Mouse (Mus musculus) lung, adult 18-20 months (tissue): ENCODE data around the gene Dpp3.
"Not testable (repeated sequence)": the region's sequence is repeated elsewhere in the genome, so short reads cannot be mapped to it uniquely, and the experiment has no call there.

Experiments
- DNase-seq, 2 experiments: peaks; one replicate each; pipeline ENCODE4 v3.0.0; 2022; ENCODE audit warnings: mixed read lengths in 2 of 2

Gene Dpp3

DNA sequence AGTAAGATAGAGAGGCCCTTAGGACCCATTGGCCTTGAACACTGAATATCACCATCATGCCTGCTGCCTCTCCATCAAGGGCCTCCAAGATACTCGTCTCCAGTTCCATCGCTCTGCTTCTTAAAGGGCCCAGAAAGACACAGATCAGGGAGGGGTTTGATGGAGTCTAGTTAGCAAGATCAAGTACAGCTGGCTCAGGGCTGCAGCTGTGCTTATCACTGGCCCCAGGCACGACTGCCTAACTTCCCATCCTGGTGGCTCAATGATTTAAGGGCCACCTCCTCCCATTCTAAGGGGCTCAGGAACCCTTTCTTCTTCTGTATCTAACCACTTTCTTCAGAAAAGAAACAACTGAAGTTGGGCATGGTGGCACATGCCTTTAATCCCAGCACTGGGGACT lies 36.3 kb downstream of the Dpp3 start:
- DNase-seq, result no peak

DNA sequence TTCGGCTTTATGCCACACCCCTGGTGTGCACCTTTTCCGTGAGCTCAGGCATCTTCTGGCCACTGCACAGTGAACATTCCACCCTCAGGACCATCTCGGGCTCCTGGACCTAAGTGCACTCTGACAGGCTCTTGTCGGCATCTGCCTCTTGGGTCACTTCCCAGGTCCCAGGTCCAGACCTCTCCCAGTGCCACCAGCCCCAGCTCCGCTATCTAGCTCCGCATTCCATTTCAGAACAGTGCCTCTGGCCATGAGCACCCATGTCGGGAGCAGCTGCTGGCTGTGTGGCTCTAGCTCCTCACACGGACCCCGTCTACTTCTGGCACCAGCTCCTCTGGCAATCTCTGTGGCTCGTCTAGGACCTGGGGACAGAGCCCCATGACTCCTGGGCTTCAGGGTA lies 38.3 kb downstream of the Dpp3 start:
- DNase-seq, result no peak

DNA sequence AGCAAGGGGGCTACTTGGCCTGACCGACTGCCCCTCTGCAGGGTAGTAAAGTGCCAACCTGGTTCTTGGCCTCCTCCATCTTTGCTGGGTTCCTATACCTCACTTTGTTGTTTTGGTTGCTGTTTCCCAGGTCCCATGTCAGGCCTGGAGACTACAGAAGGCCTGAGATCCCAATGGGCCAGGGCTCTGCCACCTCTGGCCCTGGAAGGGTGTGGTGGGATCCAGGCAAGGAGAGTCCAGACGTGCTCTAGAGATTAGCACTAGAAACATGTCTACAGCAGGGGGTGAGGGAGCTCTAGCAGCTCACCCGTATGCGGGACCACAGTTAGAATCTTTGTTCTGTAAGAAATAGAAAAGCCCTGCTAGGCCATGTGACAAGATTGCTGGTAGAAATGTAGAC lies 44.1 kb downstream of the Dpp3 start:
- DNase-seq, result no peak

DNA sequence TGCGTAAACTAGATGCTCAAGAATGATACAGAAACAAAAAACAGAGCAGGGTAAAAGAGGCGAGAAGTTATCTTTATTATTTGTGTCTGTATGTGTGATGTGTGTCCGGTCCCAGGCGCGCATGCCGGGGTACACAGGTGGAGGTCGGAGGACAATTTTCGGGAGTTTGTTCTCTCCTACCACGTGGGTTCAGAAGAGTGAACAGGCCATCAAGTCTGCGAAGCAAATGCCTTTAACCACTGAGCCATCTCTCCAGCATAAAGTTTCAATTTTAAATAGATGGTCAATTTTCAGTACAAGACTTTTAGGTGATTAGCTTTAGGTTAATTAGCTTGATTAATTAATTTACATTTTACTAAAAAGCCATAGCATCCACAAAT lies 48.8 kb downstream of the Dpp3 start:
- no peak for DNase-seq

DNA sequence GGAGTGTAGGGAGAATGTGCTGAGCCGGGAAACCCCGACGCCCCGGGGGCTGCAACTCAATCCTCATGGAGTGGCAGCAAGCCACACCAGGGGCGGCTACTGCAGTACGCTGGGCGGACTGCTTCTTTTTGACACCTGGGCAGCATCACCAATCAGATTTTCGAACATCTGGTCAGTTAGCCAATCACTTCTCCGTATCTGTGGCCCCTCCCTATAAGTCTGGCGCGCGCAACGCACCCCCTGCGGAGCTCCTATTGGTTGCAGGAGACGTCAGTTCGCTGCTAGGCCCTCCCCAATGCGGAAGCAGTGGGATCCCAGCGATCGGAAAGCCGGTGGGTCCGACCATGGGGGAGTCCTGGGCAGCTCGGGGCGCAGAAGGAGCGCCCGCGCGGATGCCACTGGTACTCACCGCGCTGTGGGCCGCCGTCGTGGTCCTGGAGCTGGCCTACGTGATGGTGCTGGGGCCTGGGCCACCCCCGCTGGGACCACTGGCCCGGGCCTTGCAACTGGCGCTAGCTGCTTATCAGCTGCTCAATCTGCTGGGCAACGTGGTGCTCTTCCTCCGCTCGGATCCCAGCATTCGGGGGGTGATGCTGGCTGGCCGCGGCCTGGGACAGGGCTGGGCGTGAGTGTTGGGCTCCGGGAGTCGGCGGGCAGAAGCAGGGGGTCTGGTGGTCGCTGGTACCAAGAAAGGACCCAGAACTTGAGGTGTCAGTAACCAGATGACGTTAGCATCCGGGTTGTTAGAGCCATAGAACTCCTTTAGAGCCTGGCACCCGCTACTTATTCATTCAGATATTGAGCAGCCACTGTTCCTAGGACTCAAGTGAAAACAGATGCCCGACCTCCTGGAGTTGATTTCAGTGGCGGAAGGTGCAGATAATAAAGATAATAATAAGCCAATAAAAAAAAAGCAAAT lies 49.4 kb downstream of the Dpp3 start, which contains the start of gene Zdhhc24:
Gene Zdhhc24 (plus strand): TSS at position 264 of the 919 bp plus-strand sequence.
- DNase-seq, result peak; percentile 95 to 96

DNA sequence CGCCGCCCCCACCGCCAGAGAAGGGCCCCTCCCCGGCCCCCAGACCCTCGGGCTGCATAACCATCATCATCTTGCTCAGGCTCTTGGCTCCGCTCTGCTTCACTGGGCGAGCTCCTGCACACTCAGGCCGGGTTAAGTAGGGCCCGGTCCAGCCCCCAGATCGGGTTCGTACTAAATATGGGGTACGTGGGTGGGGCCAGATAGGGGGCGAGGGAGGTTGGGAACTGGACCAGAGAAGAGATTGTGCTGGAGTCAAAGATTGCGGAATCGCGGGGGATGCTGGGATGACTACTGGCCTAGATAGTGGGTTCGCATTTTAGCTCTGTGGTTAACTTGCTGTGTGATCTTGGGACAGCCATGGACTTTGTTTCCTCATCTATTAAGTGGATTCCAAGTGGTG lies 50.3 kb downstream of the Dpp3 start, which contains the start of gene Actn3:
Gene Actn3 (minus strand): TSS at position 125 of the 400 bp plus-strand sequence.
- DNase-seq, result peak; percentile 30 to 51

DNA sequence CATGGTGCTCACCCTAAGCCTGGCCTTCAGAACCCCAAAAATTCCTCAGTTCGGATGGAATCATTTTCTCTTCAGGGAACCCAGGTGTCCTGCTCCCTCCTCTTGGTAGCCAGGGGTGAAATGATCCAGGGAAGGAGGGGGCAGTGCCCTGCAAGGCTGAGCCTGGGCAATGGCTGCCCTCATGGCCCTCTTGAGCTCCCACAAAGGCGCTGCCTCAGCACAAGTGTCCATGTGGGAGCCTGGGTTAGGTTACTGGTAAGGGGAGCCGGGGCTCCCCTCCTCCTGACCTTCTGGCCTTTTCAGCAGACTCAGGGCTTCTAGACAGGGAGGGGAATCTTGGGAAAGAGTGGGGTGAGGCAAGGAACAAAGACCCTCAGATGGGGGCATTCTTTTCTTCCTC lies 51.3 kb downstream of the Dpp3 start:
- DNase-seq, result no peak

DNA sequence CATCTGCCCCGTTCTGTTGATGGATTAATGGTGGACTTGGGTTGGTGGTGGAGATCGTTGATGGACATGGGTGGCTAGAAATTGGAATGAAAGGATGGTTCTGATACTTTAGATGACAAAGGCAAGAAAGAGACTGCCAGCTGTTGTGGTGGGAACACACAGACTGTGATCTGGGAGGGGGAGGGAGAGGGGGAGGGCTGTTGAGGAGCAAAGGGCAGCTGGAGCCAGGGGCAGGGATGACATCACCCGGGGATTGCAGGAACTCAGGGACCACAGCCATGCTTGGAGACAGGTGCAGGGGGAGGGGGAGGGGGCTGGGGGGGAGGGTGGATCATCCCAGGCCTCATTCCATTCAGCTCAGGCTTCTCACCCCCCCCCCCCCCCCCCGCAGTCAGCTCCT lies 51.8 kb downstream of the Dpp3 start:
- no peak for DNase-seq

DNA sequence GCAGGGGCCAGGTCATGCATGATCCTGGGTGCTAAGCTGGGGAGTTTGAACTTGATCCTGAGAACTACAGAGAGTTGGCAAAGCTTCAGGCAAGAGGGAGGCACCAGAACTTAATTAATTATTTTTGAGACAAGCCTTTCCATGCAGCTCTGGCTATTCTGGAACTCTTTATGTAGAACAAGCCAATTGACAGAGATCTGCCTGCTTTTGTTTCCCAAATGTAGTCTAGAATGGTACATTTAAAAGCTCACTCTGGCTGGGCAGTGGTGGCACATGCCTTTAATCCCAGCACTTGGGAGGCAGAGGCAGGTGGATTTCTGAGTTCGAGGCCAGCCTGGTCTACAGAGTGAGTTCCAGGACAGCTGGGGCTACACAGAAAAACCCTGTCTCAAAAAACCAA lies 53.5 kb downstream of the Dpp3 start:
- not testable (repeated sequence) for DNase-seq

DNA sequence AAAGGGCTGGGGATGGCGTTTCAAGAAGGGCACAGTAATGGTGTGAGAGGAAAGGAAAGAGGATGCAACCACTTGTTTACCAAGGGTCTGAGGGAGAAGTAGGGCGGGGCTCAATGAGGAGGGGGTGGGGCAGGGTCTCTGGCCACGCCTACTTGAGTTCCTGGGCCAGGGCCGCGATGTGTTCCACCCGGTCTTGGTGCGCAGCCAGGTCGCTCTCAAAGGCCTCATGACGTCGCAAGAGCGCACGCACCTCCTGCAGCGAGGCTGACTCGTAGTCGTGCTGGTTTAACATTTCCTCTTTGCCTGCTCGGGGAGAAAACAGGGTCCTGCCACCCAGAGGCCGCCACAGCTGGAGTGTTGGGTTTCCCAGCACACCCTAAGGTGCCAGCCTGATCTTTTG lies 62.9 kb downstream of the Dpp3 start:
- DNase-seq, result peak; percentile 39 to 44

DNA sequence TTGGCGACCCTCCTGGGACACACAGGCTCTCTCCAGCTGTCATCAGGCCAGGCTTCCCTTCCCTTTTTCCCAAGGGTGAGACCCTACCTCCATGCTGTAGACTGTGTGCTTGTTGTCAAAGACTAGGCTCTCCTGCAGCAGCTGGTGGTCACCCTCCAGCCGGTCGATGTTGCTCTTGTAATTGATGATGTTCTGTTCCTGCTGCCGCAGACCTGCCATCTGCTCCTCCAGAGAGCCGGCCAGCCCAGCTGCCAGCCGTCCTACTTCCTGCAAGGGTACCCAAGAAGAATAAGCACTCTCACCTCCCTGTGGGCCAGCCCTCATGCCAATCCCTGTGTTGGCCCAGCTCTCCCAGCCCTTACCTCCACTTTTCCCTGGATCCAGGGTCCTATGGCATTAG lies 65.0 kb downstream of the Dpp3 start:
- DNase-seq, result no peak

DNA sequence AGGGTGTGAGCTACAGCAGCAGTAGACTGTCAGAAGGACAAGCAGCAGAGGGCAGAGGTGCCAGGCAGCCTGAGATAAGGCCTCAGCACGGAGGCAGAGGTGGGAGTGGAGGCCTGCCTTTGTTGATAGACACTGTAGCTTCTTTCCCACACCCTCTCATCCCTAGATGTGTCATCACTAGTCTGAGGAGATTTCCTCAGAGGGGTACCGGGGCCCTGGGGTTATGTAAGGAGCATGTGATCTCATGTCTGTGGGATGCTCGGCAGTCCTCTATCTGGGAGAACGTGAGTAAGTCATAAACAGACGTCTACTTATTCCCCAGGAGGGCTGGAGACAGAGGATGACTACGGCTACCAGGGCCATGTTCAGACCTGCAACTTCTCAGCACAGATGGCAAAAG lies 69.0 kb downstream of the Dpp3 start:
- no peak for DNase-seq
